Mouse (Mus musculus) forebrain, embryonic 11.5 days (tissue): ENCODE results near the gene Tor4a. TPM values are rescaled to one million over a fixed set of nuclear protein-coding genes. Genes with fewer than 3 reads are reported as not detected.

ENCODE experiments used
- ATAC-seq: fragments of 200-750 bp; cut with Nextera tagmentation; replicated peaks from 2 replicates; pipeline ENCODE4 v1.8.0; 2017; ENCODE audit warnings: moderate TSS enrichment; ENCODE audit not compliant: low FRiP score
- DNase-seq: peaks from one replicate; pipeline ENCODE4 v3.0.0-alpha.2; 2017; ENCODE audit warnings: low spot score
- H3K27ac ChIP-seq: fragments of 300-500 bp; sonication (generic); 2 replicates; pipeline ENCODE4 v1.5.1; 2014; ENCODE audit warnings: low read depth, low read length
- H3K27me3 ChIP-seq: fragments of 300-500 bp; sonication (generic); 2 replicates; pipeline ENCODE4 v1.6.1; 2014; ENCODE audit warnings: mild to moderate bottlenecking, low read length, mixed read lengths; ENCODE audit not compliant: control insufficient read depth, insufficient read depth
- H3K36me3 ChIP-seq: fragments of 300-500 bp; sonication (generic); 2 replicates; pipeline ENCODE4 v1.6.1; 2014; ENCODE audit warnings: mild to moderate bottlenecking, low read length, moderate library complexity, mixed read lengths; ENCODE audit not compliant: control insufficient read depth, insufficient read depth
- H3K4me1 ChIP-seq: fragments of 300-500 bp; sonication (generic); replicated peaks from 2 replicates; pipeline ENCODE4 v1.6.1; 2014; ENCODE audit warnings: low read length, mixed read lengths; ENCODE audit not compliant: control insufficient read depth, insufficient read depth
- H3K4me2 ChIP-seq: fragments of 300-500 bp; sonication (generic); 2 replicates; pipeline ENCODE4 v1.6.1; 2014; ENCODE audit warnings: low read depth, mild to moderate bottlenecking, low read length, moderate library complexity, mixed read lengths; ENCODE audit not compliant: severe bottlenecking
- H3K4me3 ChIP-seq: fragments of 300-500 bp; sonication (generic); 2 replicates; pipeline ENCODE4 v1.5.1; 2014; ENCODE audit warnings: low read depth, low read length
- H3K9ac ChIP-seq: fragments of 300-500 bp; sonication (generic); 2 replicates; pipeline ENCODE4 v1.6.1; 2014; ENCODE audit warnings: low read length
- H3K9me3 ChIP-seq: fragments of 300-500 bp; sonication (generic); 2 replicates; pipeline ENCODE4 v1.6.1; 2016; ENCODE audit warnings: low read length, mixed read lengths; ENCODE audit not compliant: control insufficient read depth
- WGBS: fragments of 180-500 bp; shearing (Covaris S2); extraction: QIAGEN DNeasy Blood & Tissue Kit; methylation state at CpG from one replicate; pipeline ENCODE4 v1.1.7; 2014; 5-methylcytosine and 5-hydroxymethylcytosine counted together
- polyA plus RNA-seq: library from polyadenylated mRNA; unstranded; fragments of >200 nt; fragmentation: Nextera tagmentation; extraction: Ambion mirVana; gene quantifications from 2 replicates; pipeline ENCODE4 v1.2.1, GENCODE M21; 2014

Gene Tor4a
- polyA plus RNA-seq, 1 experiment from 2014 or later, result 1.3 TPM

GRCm38 (mm10) chr2:25187841-25188240 lies 8.8 kb downstream of the Tor4a start:
- Histone ChIP-seq H3K27me3 (no peaks in the 10 kb centered on the region), H3K4me1 (peaks cover 17% of the 10 kb centered on the region; the same call in 1 of the 2 replicates), H3K36me3 (peaks cover 2% of the 10 kb centered on the region; the same call in 1 of the 2 replicates), H3K9ac (no peak overlapping the region), H3K27ac (no peak overlapping the region), H3K4me3 (no peak overlapping the region), H3K4me2 (no peak overlapping the region), H3K9me3 (no peaks in the 10 kb centered on the region)
- DNase-seq, result no peak
- 86% methylated on average over 6 of the region's 6 CpGs for WGBS
- ATAC-seq, result no peak

- Histone ChIP-seq H3K9me3 (no peaks in the 10 kb centered on the region), H3K4me3 (peak overlapping the region; percentile 38), H3K27me3 (no peaks in the 10 kb centered on the region), H3K4me2 (peak overlapping the region; percentile 85), H3K27ac (peak overlapping the region; percentile 98), H3K4me1 (peaks cover 17% of the 10 kb centered on the region; the same call in 1 of the 2 replicates), H3K9ac (peak overlapping the region; percentile 86), H3K36me3 (peaks cover 2% of the 10 kb centered on the region; the same call in 1 of the 2 replicates)
- 26% methylated on average over 5 of the region's 5 CpGs for WGBS
- no peak for DNase-seq
- no peak for ATAC-seq
These were observed 10.1 kb downstream of the Tor4a start for GRCm38 (mm10) chr2:25186575-25186930.

- Histone ChIP-seq H3K27me3 (no peaks in the 10 kb centered on the region), H3K4me2 (peak overlapping the region; percentile 85), H3K9me3 (no peaks in the 10 kb centered on the region), H3K4me1 (peaks cover 17% of the 10 kb centered on the region; the same call in 1 of the 2 replicates), H3K36me3 (peaks cover 2% of the 10 kb centered on the region; the same call in 1 of the 2 replicates), H3K9ac (peak overlapping the region; percentile 86), H3K27ac (peak overlapping the region; percentile 98), H3K4me3 (peak overlapping the region; percentile 38)
- ATAC-seq, result peak; percentile 84
- DNase-seq, result peak; percentile 95
- WGBS, result under 1% methylated on average over 64 of the region's 64 CpGs
These were observed 10.8 kb downstream of the Tor4a start for GRCm38 (mm10) chr2:25185625-25186574.

GRCm38 (mm10) chr2:25184496-25184895 lies 12.2 kb downstream of the Tor4a start:
- peak overlapping the region; percentile 98 for H3K27ac ChIP-seq
- H3K9me3 ChIP-seq, result no peaks in the 10 kb centered on the region
- DNase-seq (no peak), ATAC-seq (no peak)
- H3K4me2 ChIP-seq, result peak overlapping the region; percentile 85; the same call in 1 of the 2 replicates
- 88% methylated on average over 7 of the region's 7 CpGs for WGBS
- H3K4me1 ChIP-seq, result peaks cover 21% of the 10 kb centered on the region; the same call in 1 of the 2 replicates
- peaks cover 2% of the 10 kb centered on the region; the same call in 1 of the 2 replicates for H3K36me3 ChIP-seq
- H3K9ac ChIP-seq, result no peak overlapping the region; the same call in 1 of the 2 replicates
- no peaks in the 10 kb centered on the region for H3K27me3 ChIP-seq
- H3K4me3 ChIP-seq, result no peak overlapping the region

GRCm38 (mm10) chr2:25183336-25183735 lies 13.3 kb downstream of the Tor4a start:
- 71% methylated on average over 2 of the region's 2 CpGs for WGBS
- DNase-seq (no peak), ATAC-seq (no peak)
- Histone ChIP-seq H3K4me3 (peak overlapping the region; percentile 88), H3K27ac (peak overlapping the region; percentile 37; the same call in 1 of the 2 replicates), H3K36me3 (peaks cover 2% of the 10 kb centered on the region; the same call in 1 of the 2 replicates), H3K9ac (peak overlapping the region; percentile 23; the same call in 1 of the 2 replicates), H3K4me2 (peak overlapping the region; percentile 73), H3K27me3 (no peaks in the 10 kb centered on the region), H3K4me1 (peaks cover 28% of the 10 kb centered on the region), H3K9me3 (no peaks in the 10 kb centered on the region)

- 4% methylated on average over 6 of the region's 6 CpGs for WGBS
- peaks cover 2% of the 10 kb centered on the region; the same call in 1 of the 2 replicates for H3K36me3 ChIP-seq
- H3K27me3 ChIP-seq, result no peaks in the 10 kb centered on the region
- peak overlapping the region; percentile 73 for H3K4me2 ChIP-seq
- peak overlapping the region; percentile 96 for H3K27ac ChIP-seq
- ATAC-seq, result no peak
- peaks cover 35% of the 10 kb centered on the region for H3K4me1 ChIP-seq
- peak overlapping the region; percentile 93; the same call in 1 of the 2 replicates for H3K9ac ChIP-seq
- peak overlapping the region; percentile 88 for H3K4me3 ChIP-seq
- DNase-seq, result no peak
- H3K9me3 ChIP-seq, result no peaks in the 10 kb centered on the region
These were observed 14.0 kb downstream of the Tor4a start for GRCm38 (mm10) chr2:25182664-25183063.

- Histone ChIP-seq H3K27ac (peak overlapping the region; percentile 96), H3K27me3 (no peaks in the 10 kb centered on the region), H3K4me3 (peak overlapping the region; percentile 88), H3K36me3 (peaks cover 2% of the 10 kb centered on the region; the same call in 1 of the 2 replicates), H3K9ac (peak overlapping the region; percentile 93), H3K4me1 (peaks cover 42% of the 10 kb centered on the region), H3K9me3 (no peaks in the 10 kb centered on the region), H3K4me2 (peak overlapping the region; percentile 73)
- no peak for ATAC-seq
- no peak for DNase-seq
- under 1% methylated on average over 17 of the region's 17 CpGs for WGBS
These were observed 14.7 kb downstream of the Tor4a start for GRCm38 (mm10) chr2:25181891-25182397.
